Mouse (Mus musculus) forebrain, embryonic 10.5 days (tissue): ENCODE results near the gene Flt3l. TPM values are rescaled to one million over a fixed set of nuclear protein-coding genes. Genes with fewer than 3 reads are reported as not detected.
"Not testable (repeated sequence)": the region's sequence is repeated elsewhere in the genome, so short reads cannot be mapped to it uniquely, and the experiment has no call there.

Experiments used
- DNase-seq: peaks from one replicate; pipeline ENCODE4 v3.0.0-alpha.2; 2017; ENCODE audit warnings: low spot score; ENCODE audit errors: extremely low spot score
- H3K27ac ChIP-seq: fragments of 300-500 bp; sonication (generic); 2 replicates; pipeline ENCODE4 v1.5.1; 2016; ENCODE audit warnings: mild to moderate bottlenecking
- H3K27me3 ChIP-seq: fragments of 300-500 bp; sonication (generic); 2 replicates; pipeline ENCODE4 v1.6.1; 2016; ENCODE audit warnings: mild to moderate bottlenecking; ENCODE audit not compliant: poor library complexity, severe bottlenecking
- H3K36me3 ChIP-seq: fragments of 300-500 bp; sonication (generic); replicated peaks from 2 replicates; pipeline ENCODE4 v1.6.1; 2016; ENCODE audit warnings: mild to moderate bottlenecking, moderate library complexity
- H3K4me1 ChIP-seq: fragments of 300-500 bp; sonication (generic); 2 replicates; pipeline ENCODE4 v1.6.1; 2016
- H3K4me3 ChIP-seq: fragments of 300-500 bp; sonication (generic); 2 replicates; pipeline ENCODE4 v1.5.1; 2016; ENCODE audit warnings: mild to moderate bottlenecking, moderate library complexity
- H3K9me3 ChIP-seq: fragments of 300-500 bp; sonication (generic); 2 replicates; pipeline ENCODE4 v1.6.1; 2016; ENCODE audit warnings: mild to moderate bottlenecking, moderate library complexity
- WGBS: fragments of 180-500 bp; shearing (Covaris S2); methylation state at CpG from one replicate; pipeline ENCODE4 v1.1.7; 2016; 5-methylcytosine and 5-hydroxymethylcytosine counted together
- polyA plus RNA-seq: library from polyadenylated mRNA; unstranded; fragments of >200 nt; fragmentation: Nextera tagmentation; extraction: Ambion mirVana; gene quantifications from 2 replicates; pipeline ENCODE4 v1.2.1, GENCODE M21; 2016

Gene Flt3l
- polyA plus RNA-seq, 1 experiment from 2014 or later, result 1.1 TPM

DNA sequence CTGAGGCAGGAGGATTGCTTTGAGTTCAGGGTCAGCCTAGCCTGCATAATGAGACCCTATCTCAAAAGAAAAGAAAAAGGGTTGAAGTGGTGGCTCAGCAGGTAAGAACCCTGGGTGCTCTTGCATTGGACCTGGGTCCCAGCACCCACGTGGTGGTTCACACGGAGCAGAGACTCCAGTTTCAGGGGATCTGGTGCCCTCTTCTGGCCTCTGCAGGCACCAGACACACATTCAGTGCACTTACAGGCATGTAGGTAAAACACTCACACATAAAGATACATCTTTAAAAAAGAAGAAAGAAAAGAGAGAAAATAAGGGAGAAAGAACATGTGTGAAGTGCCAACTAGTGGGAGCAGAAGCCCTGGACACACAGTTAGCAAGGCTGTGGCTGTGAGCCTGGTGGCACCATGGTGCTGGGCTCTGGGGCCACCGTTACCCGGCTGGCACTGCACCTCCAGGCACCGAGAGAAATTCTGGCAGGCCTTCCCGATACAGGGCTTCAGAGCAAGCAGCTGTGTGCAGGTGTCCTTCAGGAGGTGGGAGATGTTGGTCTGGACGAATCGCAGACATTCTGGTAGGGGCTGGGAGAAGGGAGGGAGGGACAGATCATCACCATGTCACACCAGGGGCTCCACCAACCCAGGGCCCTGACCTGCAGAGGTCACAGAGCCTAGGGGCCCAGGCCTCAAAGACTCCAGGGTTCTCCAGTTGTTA is 2.6 kb downstream of the Flt3l start:
- Histone ChIP-seq H3K36me3 (no peaks in the 10 kb centered on the region), H3K9me3 (no peaks in the 10 kb centered on the region), H3K4me1 (peaks cover 43% of the 10 kb centered on the region), H3K4me3 (no peak overlapping the region), H3K27me3 (peaks cover 44% of the 10 kb centered on the region), H3K27ac (no peak overlapping the region)
- no peak for DNase-seq
- WGBS, result 73% methylated on average over 8 of the region's 8 CpGs

DNA sequence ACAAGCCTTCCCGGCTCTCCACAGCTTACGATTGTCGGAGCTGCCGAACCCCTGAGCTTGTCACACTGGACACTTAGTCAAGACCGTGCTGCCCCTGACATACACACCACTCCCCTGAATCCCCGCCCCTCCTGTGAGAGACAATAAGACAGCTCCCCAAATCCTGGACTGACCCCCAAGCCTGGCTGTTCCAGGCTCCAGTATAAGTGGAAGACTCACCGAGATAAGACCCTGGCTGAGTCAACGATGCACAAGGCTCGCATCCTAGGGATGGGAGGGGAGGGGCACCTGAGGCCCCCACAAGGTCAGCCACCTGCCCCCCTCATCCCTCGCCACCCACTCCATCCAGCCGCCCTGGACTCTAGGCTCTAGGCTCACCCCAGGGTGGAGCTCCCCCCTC is 4.4 kb downstream of the Flt3l start:
- Histone ChIP-seq H3K27ac (peak overlapping the region; percentile 20; the same call in 1 of the 2 replicates), H3K9me3 (no peaks in the 10 kb centered on the region), H3K4me3 (no peak overlapping the region), H3K36me3 (peaks cover 11% of the 10 kb centered on the region), H3K4me1 (peaks cover 50% of the 10 kb centered on the region), H3K27me3 (peaks cover 33% of the 10 kb centered on the region)
- 78% methylated on average over 11 of the region's 11 CpGs for WGBS
- DNase-seq, result no peak

DNA sequence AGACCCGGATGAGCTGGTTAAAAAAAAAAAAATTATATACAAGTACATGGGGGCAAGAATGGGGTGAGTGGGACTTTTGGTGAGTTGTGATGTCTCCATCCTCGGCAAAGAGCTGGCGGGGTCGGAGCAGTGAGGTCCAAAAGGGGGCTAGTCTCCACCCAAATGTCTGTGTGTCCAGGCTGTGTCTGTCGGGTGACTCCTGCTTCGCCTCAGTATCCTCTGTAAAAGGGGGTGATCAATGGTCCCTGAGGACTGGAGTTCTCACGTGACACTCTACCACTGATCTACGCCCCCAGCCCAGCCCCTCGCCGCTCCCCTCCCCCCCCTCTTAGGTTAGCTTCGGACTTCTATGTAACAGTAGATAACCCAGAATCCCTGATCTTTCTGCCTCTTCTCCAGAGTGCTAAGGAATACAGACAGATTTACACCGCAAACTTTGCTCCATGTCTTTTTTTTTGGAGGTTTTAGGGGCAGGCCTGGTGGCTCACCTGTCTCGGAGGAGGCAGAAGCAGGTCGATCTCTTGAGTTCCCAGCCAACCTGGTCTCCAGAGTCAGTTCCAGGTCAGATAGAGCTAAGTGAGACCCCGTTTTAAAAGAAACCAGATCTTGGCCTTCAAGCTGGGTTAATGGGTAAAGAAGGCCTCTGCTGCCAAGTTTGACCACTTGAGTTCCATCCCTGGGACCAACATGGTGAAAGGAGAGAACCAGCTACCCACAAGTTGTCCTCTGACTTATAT is 6.3 kb downstream of the Flt3l start:
- 58% methylated on average over 15 of the region's 15 CpGs for WGBS
- Histone ChIP-seq H3K27ac (peak overlapping the region; percentile 100), H3K4me3 (peak overlapping the region; percentile 98), H3K36me3 (peaks cover 30% of the 10 kb centered on the region), H3K27me3 (peaks cover 16% of the 10 kb centered on the region), H3K4me1 (peaks cover 54% of the 10 kb centered on the region), H3K9me3 (no peaks in the 10 kb centered on the region)
- no peak for DNase-seq

DNA sequence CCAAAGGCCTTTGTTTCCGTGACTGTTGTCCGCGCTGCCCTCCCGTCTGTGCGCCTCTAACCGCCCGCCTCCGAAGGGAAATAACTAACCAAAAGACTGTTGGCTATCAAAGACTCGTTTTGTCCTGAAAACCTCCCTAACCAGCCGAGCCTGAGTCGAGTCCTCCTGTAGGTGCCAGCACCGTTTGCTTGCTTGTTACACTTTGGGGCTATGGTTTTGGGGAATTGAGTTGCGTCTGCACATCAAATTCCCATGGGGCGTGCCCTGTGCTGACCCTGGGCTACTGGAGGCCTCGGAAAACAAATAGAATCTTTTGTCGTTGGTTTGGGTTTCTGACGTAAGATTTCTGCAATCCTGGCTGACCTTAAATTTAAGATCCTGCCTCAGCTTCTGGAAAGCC is 6.9 kb downstream of the Flt3l start:
- peaks cover 54% of the 10 kb centered on the region for H3K4me1 ChIP-seq
- DNase-seq, result no peak
- H3K27me3 ChIP-seq, result peaks cover 10% of the 10 kb centered on the region
- WGBS, result under 1% methylated on average over 17 of the region's 17 CpGs
- H3K4me3 ChIP-seq, result peak overlapping the region; percentile 98
- H3K27ac ChIP-seq, result peak overlapping the region; percentile 100
- H3K36me3 ChIP-seq, result peaks cover 32% of the 10 kb centered on the region
- no peaks in the 10 kb centered on the region for H3K9me3 ChIP-seq

DNA sequence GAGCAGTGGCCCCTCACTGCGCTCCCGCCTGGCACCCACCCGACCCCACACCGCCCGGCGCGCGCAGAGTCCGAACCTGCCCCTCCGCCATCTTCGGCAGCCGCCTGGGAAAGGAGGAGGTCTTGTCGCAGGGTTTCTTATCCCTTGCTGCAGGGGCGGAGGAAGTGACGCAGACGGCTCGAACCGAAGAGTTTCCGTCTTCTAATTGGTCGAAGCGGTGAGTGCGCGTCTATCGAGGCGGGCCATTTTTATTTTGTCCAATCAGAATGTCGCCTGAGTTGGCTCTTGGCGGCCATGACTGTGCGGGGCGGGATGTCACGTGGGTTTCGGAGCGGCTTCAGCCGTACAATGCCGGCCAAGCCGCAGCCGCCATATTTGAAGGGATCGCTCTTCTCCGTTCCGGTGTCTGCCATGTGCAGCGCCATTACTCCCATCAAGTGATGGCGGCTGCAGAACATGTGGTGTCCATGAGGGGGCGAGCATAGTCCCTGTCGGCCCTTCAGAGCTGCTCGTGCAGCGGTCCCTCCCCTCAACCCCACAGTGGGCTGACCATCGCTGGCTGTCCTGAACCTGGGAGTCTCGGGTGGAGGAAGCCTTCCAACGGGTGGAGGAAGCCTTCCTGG is 7.5 kb downstream of the Flt3l start, which contains the start of gene Rpl13a:
Gene Rpl13a (minus strand): TSS at position 138 of the 623 bp plus-strand sequence.
- WGBS, result under 1% methylated on average over 48 of the region's 48 CpGs
- Histone ChIP-seq H3K27ac (peak within 1 kb of the TSS; percentile 100), H3K27me3 (0 out of 2 replicates have a peak, but pooled peaks cover 5% of the 10 kb centered on the region), H3K9me3 (no peaks in the 10 kb centered on the region), H3K4me1 (peaks cover 48% of the 10 kb centered on the region), H3K4me3 (peak within 1 kb of the TSS; percentile 98), H3K36me3 (peaks cover 32% of the 10 kb centered on the region)
- DNase-seq, result peak; percentile 99

DNA sequence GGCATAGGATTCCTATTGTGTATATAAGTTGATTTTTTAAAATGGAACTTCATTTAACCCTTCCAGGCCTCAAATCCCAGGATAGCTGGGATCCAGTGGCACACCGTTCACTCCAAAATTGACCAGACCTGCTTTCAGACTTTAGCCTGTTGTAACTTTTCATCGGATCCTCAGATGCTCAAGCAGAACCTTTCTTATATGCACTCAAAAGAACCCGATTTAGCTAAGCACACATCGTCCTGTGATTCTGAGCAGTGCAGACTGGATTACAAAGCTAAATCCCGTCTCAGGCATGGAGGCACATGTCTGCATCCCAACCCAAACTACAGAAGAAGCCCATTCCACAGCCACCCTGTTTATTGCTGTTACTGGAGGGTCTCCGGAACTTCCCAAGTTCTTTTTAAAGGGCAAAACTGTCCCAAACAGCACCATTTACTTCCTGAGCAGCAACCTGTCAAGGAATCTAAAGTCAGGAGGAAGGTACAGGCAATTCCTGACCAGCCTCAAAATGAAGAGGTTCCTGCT is 8.5 kb downstream of the Flt3l start:
- Histone ChIP-seq H3K9me3 (no peaks in the 10 kb centered on the region), H3K27ac (peak overlapping the region; percentile 100), H3K4me1 (peaks cover 52% of the 10 kb centered on the region), H3K36me3 (peaks cover 38% of the 10 kb centered on the region), H3K4me3 (peak overlapping the region; percentile 98), H3K27me3 (0 out of 2 replicates have a peak, but pooled peaks cover 5% of the 10 kb centered on the region)
- 3% methylated on average over 6 of the region's 6 CpGs for WGBS
- DNase-seq, result no peak

DNA sequence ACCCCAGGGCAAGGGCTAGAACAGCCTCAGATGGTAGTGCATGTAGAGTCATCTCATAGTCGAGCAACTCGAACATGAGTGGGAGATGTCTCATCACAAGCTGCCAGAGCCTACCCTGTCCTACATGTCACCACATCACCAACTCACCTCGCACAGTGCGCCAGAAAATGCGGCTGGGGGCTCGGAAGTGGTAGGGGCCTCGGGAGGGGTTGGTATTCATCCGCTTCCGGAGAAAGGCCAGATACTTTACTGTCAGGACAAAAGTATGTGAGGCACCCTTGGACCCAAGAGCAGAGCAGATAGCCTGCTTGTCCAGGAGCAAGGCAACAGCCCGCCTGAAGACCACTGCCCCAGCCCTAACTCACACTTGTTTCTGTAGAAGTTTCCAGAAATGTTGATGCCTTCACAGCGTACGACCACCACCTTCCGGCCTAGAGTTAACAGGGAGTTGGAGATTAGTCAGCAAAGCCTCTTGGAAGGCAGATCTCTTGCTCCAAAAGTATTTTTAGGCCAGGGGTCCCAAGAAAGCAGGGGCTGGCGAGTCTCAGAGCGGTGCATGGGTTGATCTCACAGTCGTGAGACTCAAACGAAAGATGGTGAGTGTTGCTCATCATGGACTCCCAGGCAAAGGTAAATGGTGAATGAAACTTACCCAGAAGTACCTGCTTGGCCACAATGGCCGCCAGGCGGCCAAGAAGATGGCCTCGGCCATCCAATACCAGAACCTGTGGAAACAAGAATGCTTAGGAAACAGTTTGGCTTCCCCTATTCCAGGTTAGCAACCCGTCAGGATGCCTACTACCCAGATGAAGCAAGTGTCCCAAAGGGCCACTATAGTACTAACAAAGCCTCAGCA is 9.2 kb downstream of the Flt3l start:
- Histone ChIP-seq H3K9me3 (no peaks in the 10 kb centered on the region), H3K4me3 (peak overlapping the region; percentile 98), H3K36me3 (peaks cover 45% of the 10 kb centered on the region), H3K27ac (peak overlapping the region; percentile 100), H3K4me1 (peaks cover 59% of the 10 kb centered on the region), H3K27me3 (0 out of 2 replicates have a peak, but pooled peaks cover 4% of the 10 kb centered on the region)
- WGBS, result 54% methylated on average over 21 of the region's 21 CpGs
- DNase-seq, result peak; percentile 42

DNA sequence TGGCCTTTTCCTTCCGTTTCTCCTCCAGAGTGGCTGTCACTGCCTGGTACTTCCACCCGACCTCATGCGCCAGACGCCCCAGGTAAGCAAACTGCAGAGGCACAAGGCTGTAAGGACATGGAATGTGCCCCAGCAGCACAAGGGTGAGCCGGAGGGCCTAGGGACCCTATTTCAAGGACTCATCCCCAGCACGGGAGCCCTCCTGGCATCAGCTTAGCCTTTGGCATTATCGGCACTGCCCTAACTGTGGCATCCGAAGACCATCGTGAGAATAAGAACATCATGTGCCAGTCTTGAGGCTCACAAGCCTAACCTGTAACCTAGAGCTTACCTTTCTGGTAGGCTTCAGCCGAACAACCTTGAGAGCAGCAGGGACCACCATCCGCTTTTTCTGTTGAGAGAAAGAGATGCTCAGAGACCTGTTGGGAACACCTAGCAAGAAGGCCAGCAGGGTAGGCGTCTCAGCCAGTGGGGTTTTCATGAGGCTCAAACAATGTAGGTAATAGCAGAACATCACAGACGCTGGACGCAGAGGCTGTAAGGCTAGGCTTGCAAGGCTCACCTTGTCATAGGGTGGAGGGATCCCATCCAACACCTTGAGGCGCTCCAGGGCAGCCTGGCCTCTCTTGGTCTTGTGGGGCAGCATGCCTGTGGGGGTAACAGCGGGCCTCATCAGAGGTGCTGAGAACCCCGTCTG is 9.9 kb downstream of the Flt3l start:
- Histone ChIP-seq H3K9me3 (no peaks in the 10 kb centered on the region), H3K4me3 (peak overlapping the region; percentile 98), H3K27ac (peak overlapping the region; percentile 100), H3K36me3 (peaks cover 53% of the 10 kb centered on the region), H3K4me1 (peaks cover 67% of the 10 kb centered on the region), H3K27me3 (no peaks in the 10 kb centered on the region)
- no peak for DNase-seq
- WGBS, result 81% methylated on average over 17 of the region's 17 CpGs

DNA sequence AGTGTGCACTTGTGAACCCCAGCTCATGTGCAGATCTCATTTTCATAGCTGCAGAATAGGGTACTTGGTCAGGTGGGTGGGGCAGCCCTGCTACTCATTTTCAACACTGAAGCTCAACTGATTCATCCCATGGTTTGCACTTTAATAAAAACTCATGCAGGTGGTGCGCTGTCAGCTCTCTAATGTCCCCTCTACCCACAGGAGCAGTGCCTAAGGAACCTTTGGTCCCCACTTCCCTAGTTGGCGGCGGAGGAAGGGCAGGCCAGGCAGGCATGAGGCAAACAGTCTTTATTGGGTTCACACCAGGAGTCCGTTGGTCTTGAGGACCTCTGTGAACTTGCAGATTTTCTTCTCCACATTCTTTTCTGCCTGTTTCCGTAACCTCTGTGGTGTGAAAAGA is 10.6 kb downstream of the Flt3l start:
- peaks cover 70% of the 10 kb centered on the region for H3K4me1 ChIP-seq

DNA sequence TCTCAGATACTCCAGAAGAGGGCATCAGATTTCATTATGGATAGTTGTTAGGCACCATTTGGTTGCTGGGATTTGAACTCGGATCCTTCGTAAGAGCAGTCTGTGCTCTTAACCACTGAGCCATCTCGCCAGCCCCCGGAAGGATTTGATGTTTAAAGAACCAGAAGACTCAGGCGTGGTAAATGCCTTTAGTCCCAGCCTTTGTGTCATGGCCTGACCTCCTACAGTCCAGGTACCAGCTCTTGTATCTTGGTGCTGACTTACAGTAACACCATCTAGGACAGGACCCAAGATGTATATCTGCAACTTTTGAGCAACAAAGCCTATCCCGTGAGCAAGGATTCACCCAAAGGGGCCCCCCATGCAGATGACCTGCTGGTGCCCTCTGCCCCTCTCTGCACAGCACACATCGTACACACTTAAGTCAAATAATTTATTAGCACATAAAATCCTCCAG is 11.1 kb downstream of the Flt3l start:
- DNase-seq, result peak; percentile 56
- no peaks in the 10 kb centered on the region for H3K27me3 ChIP-seq
- H3K36me3 ChIP-seq, result peaks cover 64% of the 10 kb centered on the region
- peaks cover 69% of the 10 kb centered on the region for H3K4me1 ChIP-seq
- 19% methylated on average over 7 of the region's 7 CpGs for WGBS
- H3K9me3 ChIP-seq, result no peaks in the 10 kb centered on the region
- peak overlapping the region; percentile 98 for H3K4me3 ChIP-seq
- peak overlapping the region; percentile 98 for H3K27ac ChIP-seq

More for the DNA sequence above, 10.6 kb downstream of the Flt3l start:
- Histone ChIP-seq H3K4me3 (peak overlapping the region; percentile 98), H3K36me3 (peaks cover 59% of the 10 kb centered on the region), H3K27ac (peak overlapping the region; percentile 100)
- not testable (repeated sequence) for DNase-seq, H3K9me3 ChIP-seq, H3K27me3 ChIP-seq
- WGBS, result 67% methylated on average over 5 of the region's 5 CpGs
